Mouse (Mus musculus) liver, postnatal 0 days (tissue): ENCODE measurements around the gene St6galnac5.

Experiments
- CTCF ChIP-seq: sonication (generic); IDR thresholded peaks from 2 replicates; pipeline ENCODE4 v1.5.1; 2016; ENCODE audit warnings: antibody characterized with exemption, low read depth
- EP300 ChIP-seq: IDR thresholded peaks from 2 replicates; pipeline ENCODE4 v1.6.1; 2016; ENCODE audit warnings: antibody characterized with exemption, low read depth, mild to moderate bottlenecking

GRCm38 (mm10) chr3:152886749-152887148 is 95.3 kb downstream of the St6galnac5 start:
- TF ChIP-seq CTCF (no peak), EP300 (no peak)
